Mouse (Mus musculus): ENCODE measurements around the gene Ttc37.

DNA sequence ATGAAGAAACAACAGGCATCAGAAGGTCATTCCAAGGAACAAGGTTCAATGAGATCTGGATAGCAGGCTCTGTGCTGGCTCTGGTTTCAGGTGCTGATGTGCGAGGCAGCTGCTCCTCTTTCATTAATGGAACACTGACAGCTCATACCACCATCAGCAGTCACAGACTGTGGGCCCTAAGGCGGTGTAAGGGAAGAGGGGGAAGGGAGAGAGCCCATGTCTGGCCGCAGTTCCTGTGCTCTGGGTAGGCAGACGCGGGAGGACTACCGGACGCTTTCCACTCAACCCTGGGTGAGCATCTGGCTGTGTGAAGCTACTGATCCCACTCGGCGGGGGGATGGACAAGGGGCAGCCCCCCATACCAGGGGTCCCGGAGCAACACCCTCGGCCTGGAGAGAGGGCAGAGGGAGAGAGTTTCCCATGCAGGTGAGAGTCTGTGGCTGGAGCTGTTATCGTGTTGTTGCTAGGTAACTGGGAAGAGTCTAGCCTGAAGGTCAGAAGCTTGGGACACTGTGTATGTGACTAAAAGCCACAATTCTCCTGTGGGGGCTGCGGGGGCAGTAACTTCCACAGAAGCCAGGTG is 34.1 kb upstream of the Ttc37 start:
- TF ChIP-seq GATA1 (IDR thresholded peaks at IDR 0.05; ENCODE audit: borderline replicate concordance, low read length) (no peak), FLI1 (IDR thresholded peaks at IDR 0.05; ENCODE audit: low read length) (no peak)

Measured in megakaryocyte, embryonic 14.5 days (primary cell).